Mouse (Mus musculus) cerebellum, adult 8-10 months (tissue): Measurements from ENCODE around the gene Hoxb1.

Experiments
- DNase-seq: peaks from one replicate; pipeline ENCODE4 v3.0.0; 2022

The Hoxb1 gene

DNA sequence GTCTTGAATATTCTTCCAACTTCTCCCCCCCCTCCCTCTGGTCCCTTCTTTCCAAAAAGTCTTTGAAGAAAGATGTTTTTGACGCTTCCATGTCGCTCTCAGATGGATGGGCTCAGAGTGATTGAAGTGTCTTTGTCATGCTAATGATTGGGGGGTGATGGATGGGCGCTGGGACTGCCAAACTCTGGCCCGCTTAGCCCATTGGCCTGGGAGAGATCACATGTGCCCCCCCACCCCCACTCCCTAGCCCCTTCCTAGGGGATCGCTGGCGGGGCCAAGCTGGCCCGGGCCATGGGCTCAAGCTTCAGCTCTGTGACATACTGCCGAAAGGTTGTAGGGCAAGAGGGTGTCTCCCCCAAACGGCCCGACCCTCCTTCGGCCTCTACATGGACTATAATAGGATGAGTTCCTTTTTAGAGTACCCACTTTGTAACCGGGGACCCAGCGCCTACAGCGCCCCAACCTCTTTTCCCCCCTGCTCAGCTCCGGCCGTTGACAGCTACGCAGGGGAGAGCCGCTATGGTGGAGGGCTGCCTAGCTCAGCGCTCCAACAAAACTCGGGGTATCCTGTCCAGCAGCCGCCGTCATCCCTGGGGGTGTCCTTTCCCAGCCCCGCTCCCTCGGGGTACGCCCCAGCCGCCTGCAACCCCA is at the start of gene Hoxb1:
Gene Hoxb1, plus strand, starts transcription at position 312 of the 651 bp plus-strand sequence.
- DNase-seq = no peak

DNA sequence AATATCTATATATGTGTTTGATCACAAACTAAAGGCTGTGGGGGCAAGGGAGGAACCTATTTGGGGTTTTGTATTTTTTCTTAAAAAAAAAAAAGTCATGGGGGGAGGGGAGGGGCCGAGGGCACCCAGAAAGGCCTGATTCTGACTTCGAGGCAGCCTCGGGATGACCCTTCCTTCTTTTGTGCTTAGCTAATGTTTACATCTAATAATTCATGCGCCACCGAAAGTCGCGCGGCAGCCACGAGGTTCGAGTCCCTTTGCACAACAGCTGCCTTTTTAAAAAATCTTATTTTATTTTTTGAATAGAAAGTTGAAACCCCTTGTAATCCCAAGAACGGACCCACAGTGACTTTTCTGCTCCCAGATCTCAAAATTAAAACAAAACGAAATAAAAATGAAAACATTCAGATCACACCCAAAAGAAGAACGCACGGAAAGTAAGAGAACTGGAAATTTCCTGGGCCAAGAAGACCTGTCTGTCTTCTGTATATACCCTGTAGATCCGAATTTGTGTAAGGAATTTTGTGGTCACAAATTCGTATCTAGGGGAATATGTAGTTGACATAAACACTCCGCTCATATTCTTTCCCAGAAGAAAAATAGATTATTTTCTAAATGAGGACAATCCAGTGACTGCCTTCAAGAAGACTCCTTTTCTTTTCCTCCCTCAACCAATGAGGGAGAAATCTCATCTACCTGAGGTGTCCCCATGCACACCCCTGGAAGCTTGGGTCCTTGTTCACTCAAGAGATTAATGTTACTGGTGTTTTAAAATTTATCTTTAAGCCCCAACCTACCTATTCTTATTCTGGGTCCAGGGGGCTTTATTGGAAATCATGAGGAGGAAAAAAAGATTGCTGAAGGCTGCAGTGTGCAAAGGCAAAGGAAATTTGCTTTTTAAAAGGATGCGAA is 48.6 kb upstream of the Hoxb1 start:
- no peak for DNase-seq

GRCm38 (mm10) chr11:96317608-96318367 is 47.8 kb upstream of the Hoxb1 start, which contains the start of gene Hoxb4:
TSS of gene Hoxb4 (plus strand) at chr11:96318267.
- DNase-seq = no peak

- DNase-seq = no peak
Measured at GRCm38 (mm10) chr11:96318368-96319070, 47.0 kb upstream of the Hoxb1 start.

GRCm38 (mm10) chr11:96319071-96319902 is 46.3 kb upstream of the Hoxb1 start:
- DNase-seq = no peak

DNA sequence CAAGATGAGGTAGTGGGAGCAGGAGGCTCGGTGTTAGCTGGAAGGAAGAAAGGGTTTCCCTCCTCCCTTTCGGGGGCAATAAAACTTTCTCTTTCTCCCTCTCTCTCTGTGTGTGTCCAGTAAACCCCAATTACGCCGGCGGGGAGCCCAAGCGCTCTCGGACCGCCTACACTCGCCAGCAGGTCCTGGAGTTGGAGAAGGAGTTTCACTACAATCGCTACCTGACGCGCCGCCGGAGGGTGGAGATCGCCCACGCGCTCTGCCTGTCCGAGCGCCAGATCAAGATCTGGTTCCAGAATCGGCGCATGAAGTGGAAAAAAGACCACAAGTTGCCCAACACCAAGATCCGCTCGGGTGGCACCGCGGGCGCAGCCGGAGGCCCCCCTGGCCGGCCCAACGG is 45.6 kb upstream of the Hoxb1 start:
- no peak for DNase-seq

DNA sequence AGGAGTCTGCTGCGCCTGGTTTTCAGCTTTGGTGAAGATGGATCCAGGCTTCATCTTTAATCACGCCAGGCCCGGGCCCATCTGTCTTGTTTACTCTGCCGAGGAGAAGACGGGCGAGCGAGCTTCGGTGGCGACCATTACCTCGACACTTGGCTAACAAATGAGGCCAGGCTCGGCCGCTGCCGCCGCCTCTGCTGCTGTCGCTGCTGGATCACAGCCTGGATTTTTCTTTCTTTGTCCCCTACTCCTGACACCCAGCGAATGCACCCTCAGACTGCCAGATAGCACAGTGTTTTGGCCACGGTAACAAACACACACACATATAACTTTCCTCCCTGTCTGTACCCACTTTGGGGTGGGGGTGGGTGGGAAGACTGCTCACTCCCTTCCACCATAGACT is 44.9 kb upstream of the Hoxb1 start:
- DNase-seq = no peak

- DNase-seq = no peak
Measured at GRCm38 (mm10) chr11:96321846-96322245, 43.7 kb upstream of the Hoxb1 start.

GRCm38 (mm10) chr11:96322738-96323137 is 42.8 kb upstream of the Hoxb1 start:
- no peak for DNase-seq

GRCm38 (mm10) chr11:96323154-96323553 is 42.4 kb upstream of the Hoxb1 start, which contains the start of gene Hoxb3:
TSS of gene Hoxb3 (plus strand) at chr11:96323326.
- no peak for DNase-seq

DNA sequence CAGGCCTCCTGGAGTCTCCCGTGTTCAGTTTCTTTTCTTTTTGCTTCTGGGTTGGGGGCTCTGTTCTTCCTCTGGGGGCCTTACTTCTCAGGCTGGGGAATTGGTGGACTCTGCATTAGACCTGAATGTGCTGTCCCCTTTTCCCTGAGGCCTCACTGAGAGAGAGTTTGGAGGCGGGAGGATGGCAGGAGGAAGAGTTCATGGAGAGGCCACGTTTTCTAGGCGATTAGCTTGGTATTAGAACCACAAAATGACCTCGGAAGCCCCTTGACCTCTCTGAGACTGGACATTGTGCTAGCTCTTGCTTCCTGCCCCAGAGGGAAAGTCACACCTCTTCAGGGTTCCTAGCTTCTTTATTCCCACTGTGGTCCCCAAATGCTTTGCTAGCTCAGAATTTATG is 41.4 kb upstream of the Hoxb1 start:
- no peak for DNase-seq

- no peak for DNase-seq
Measured at GRCm38 (mm10) chr11:96324965-96325364, 40.6 kb upstream of the Hoxb1 start.

GRCm38 (mm10) chr11:96325747-96326212 is 39.8 kb upstream of the Hoxb1 start:
- DNase-seq = no peak

- no peak for DNase-seq
Measured at GRCm38 (mm10) chr11:96326705-96327104, 38.8 kb upstream of the Hoxb1 start.

- DNase-seq = no peak
Measured at GRCm38 (mm10) chr11:96327122-96327521, 38.4 kb upstream of the Hoxb1 start.

- DNase-seq = no peak
Measured at GRCm38 (mm10) chr11:96327750-96328149, 37.8 kb upstream of the Hoxb1 start.

DNA sequence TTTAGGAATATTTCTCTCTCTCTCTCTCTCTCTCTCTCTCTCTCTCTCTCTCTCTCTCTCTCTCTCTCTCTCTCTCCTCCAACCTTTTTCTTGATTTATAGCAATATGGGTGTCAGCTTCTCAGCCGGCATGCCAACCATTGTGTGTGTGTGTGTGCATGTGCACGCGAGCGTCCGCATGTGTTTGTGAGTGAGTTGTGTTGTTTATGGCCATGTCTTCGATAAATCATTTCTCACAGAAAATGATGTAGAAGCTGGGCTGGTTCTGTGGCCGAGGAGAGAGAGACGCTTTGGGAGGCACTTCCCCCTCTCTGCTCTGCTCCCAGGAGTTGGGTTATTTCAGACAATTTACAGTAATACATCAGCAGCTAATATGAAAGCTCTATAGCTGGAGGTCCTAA is 36.9 kb upstream of the Hoxb1 start:
- DNase-seq = no peak

DNA sequence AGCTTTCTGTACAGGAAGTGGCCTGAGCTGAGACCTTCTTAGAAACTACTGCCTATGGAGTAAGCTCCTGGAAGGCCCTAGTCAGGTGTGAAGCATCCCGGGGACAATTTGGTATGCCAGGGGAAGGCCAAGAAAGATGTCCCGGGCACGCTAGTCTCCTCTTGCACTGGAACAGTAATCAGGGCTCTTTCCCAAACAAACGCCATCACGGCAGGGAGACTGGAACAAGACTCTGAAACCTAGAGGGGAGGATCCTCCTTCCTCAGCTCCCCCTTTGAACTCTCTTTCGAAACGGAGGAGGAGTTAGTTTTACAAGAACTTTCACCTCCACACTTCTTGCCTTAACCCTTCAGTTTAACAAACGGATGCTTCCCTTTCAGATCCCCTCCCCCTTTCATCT is 33.4 kb upstream of the Hoxb1 start:
- no peak for DNase-seq

DNA sequence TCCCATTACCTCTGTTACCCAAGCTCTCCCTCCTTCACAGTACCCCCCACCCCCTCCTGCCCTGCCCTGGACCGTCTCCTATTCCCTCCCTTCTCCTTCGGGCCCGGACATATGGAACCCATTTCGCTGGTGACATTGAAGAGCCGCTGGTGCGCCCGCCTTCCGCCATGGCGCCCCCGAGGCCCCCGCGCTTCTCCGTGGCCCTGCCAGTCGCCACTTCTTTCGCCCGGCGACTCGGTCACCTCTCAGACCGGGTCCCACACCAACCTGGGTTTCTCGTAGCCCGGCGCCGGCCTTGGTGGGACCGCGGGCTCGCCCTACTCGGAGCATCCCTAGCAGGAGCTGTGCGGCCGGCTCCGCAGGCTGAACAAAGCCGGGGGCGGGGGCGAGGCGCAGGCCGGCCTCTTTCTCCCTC is 32.9 kb upstream of the Hoxb1 start:
- DNase-seq = no peak

DNA sequence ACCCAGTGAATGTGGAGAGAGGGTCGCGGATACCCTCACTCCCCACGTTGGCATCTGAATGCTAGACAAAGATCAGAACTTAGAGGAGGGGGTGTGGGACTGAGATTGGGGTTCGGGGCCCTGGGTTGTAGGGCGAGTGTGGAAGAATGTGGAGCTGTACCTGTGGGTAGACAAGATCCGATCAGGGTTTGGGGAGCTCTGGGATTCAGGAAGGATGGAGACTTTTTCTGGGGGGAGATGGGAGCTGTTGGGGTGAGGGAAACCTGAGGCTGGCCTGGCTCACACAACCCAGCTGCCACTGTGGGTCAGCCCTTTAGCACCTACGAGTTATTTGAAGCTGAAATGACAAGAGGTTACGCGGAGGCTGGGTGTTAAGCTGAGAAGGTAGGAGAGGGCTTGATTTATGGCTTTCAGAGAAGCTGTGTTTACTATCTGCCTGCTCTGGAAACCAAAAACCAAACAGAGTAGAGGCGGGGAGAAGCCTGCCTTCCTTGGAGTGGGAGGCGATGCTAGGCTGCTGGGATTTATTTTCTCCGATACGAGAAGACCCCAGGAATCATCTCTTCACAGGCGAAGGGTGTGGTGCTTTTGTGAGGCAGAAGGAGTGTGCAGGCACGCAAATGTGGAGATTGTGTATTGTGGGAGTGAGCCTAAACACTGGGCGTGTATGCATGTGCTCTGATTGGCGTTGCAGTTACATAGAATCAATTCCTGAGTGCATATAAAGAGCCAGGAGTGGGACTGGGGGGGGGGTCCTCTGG is 32.1 kb upstream of the Hoxb1 start:
- no peak for DNase-seq

GRCm38 (mm10) chr11:96334002-96334364 is 31.6 kb upstream of the Hoxb1 start:
- no peak for DNase-seq
